Mouse (Mus musculus): ENCODE data around the gene Acod1.

DNA sequence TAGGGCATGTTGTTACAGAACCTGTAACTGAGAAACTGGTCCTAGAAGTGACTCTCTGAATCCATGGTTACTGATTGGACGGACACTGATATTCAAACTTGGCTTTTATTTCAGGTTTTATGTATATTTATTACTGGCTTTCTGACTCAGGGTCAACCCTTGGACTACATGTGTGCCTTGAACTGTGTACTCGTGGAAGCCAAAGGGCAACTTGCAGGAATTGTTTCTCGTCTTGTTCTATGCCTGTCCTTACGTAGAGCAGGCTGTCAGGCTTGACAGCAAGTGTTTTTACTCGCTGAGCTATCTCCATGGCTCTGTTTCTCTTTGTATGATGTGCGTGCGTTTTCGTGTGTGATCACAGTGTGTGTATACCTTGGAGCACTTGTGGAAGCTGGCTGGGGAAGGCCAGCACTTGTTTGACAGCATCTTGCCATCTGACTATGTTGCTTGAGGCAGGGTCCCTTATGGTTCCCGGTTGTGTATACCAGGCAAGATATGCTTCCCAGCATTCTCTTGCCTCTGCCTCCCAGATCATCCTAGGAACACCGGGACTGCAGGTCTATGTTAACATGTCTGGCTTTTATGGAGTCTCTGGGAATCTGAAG is 56.1 kb downstream of the Acod1 start:
- TF ChIP-seq CTCF (IDR thresholded peaks at IDR 0.05; ENCODE audit: low read depth, low read length): no peak
- TF ChIP-seq POLR2A (IDR thresholded peaks at IDR 0.05; ENCODE audit: borderline replicate concordance, low read depth, low read length): no peak

Measured in bone marrow macrophage, adult 2 months (primary cell).